Mouse (Mus musculus) right cerebral cortex, postnatal 14 days (tissue): ENCODE measurements at regions not wholly inside any gene's neighbourhood (a gene's known extent, or its start where the extent isn't known, plus 50 kb on each side); places are given as distances from the start of the nearest gene placed in this dataset.
A peak's percentile ranks its signal among the peaks of the same experiment; 100 is the strongest.

Source experiments
- DNase-seq: peaks from one replicate; pipeline ENCODE4 v3.0.0; 2022

GRCm38 (mm10) chr9:41587762-41588161 is 426.3 kb upstream of the Ubash3b start:
- no peak for DNase-seq

GRCm38 (mm10) chr9:41586966-41587570 is 425.6 kb upstream of the Ubash3b start:
- DNase-seq, result no peak

- no peak for DNase-seq
Measured at GRCm38 (mm10) chr9:41586291-41586690, 424.8 kb upstream of the Ubash3b start.

GRCm38 (mm10) chr9:41585771-41586170 is 424.3 kb upstream of the Ubash3b start:
- DNase-seq, result no peak

- DNase-seq, result no peak
Measured at GRCm38 (mm10) chr9:41585012-41585411, 423.5 kb upstream of the Ubash3b start.

GRCm38 (mm10) chr9:41583711-41584329 is 422.3 kb upstream of the Ubash3b start:
- DNase-seq, result no peak

GRCm38 (mm10) chr9:41583276-41583675 is 421.8 kb upstream of the Ubash3b start:
- DNase-seq, result no peak

GRCm38 (mm10) chr9:41582711-41583236 is 421.3 kb upstream of the Ubash3b start:
- no peak for DNase-seq

GRCm38 (mm10) chr9:41582171-41582570 is 420.7 kb upstream of the Ubash3b start:
- DNase-seq, result no peak

GRCm38 (mm10) chr9:41581741-41582140 is 420.2 kb upstream of the Ubash3b start:
- DNase-seq, result no peak

- DNase-seq, result peak; percentile 39
Measured at GRCm38 (mm10) chr9:41581152-41581551, 419.7 kb upstream of the Ubash3b start.

GRCm38 (mm10) chr9:41580611-41581041 is 419.1 kb upstream of the Ubash3b start:
- DNase-seq, result peak; percentile 71

GRCm38 (mm10) chr9:41580067-41580466 is 418.6 kb upstream of the Ubash3b start:
- DNase-seq, result peak; percentile 28

GRCm38 (mm10) chr9:41579107-41580014 is 417.9 kb upstream of the Ubash3b start:
- DNase-seq, result peak; percentile 48

- no peak for DNase-seq
Measured at GRCm38 (mm10) chr9:41578221-41579106, 417.0 kb upstream of the Ubash3b start.

- no peak for DNase-seq
Measured at GRCm38 (mm10) chr9:41577760-41578159, 416.3 kb upstream of the Ubash3b start.

GRCm38 (mm10) chr9:41575826-41576225 is 414.3 kb upstream of the Ubash3b start:
- no peak for DNase-seq

GRCm38 (mm10) chr9:41570262-41570661 is 408.8 kb upstream of the Ubash3b start:
- DNase-seq, result no peak

GRCm38 (mm10) chr9:41566496-41566895 is 405.0 kb upstream of the Ubash3b start:
- DNase-seq, result no peak

GRCm38 (mm10) chr9:41565784-41566183 is 404.3 kb upstream of the Ubash3b start:
- DNase-seq, result no peak

- DNase-seq, result no peak
Measured at GRCm38 (mm10) chr9:41563376-41563775, 401.9 kb upstream of the Ubash3b start.

- DNase-seq, result no peak
Measured at GRCm38 (mm10) chr9:41558456-41558855, 397.0 kb upstream of the Ubash3b start.
